Mouse (Mus musculus) regulatory T cell (primary cell): ENCODE results near the gene Hmga2.

Experiments used
- in situ Hi-C: fragments of 300-600 bp; cut with MboI, MseI; formaldehyde crosslinking; loops from one replicate; pipeline ENCODE4 v1.15.1; 2025; ENCODE audit warnings: high pct_unique_total_duplicates

Hmga2 gene

GRCm38 (mm10) chr10:120424015-120424414 lies 52.3 kb downstream of the Hmga2 start:
- in situ Hi-C loops, result no loop called here

GRCm38 (mm10) chr10:120423256-120423655 lies 53.0 kb downstream of the Hmga2 start:
- in situ Hi-C loops, result no loop called here

DNA sequence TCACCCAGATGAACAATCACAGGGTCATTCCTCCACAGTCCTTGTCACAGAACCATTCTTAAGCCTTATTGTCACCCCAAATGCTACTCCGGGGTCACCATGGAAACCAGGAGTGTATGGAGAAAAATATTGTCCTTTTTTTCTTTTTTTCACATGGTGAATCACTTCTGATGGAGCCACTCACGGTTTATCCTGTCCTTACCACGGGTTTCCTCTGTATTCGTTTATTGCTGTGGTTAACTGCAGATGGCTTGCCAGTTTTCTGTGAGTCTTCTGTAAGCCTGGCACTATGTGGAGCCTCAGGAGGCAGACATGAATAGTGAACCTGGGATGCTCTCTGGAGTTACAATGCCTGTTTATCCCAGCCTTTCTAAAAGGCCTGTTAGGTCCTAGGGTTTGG lies 53.4 kb downstream of the Hmga2 start:
- in situ Hi-C loops, result no loop called here

DNA sequence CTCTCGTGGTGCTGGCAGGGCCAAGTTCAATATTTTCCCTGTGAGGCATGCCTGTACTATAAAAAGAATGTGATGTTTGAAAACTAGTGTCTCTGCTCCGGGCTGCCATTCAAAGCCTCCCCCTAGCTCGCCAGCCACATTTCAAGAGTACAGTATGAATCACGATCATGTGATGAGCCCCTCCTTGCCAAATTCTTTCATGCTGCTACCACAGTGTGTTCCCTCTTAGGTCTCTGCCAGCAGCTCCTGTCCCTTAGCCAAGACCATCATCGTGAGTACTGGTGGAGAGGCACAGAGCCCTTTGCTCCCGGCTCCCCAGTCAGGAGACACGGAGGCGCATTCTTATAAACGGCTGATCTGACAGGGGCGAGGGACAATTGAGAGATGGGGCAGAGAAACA lies 54.2 kb downstream of the Hmga2 start:
- in situ Hi-C loops, result no loop called here

- in situ Hi-C loops, result no loop called here
These were observed 55.2 kb downstream of the Hmga2 start for GRCm38 (mm10) chr10:120420971-120421629.

DNA sequence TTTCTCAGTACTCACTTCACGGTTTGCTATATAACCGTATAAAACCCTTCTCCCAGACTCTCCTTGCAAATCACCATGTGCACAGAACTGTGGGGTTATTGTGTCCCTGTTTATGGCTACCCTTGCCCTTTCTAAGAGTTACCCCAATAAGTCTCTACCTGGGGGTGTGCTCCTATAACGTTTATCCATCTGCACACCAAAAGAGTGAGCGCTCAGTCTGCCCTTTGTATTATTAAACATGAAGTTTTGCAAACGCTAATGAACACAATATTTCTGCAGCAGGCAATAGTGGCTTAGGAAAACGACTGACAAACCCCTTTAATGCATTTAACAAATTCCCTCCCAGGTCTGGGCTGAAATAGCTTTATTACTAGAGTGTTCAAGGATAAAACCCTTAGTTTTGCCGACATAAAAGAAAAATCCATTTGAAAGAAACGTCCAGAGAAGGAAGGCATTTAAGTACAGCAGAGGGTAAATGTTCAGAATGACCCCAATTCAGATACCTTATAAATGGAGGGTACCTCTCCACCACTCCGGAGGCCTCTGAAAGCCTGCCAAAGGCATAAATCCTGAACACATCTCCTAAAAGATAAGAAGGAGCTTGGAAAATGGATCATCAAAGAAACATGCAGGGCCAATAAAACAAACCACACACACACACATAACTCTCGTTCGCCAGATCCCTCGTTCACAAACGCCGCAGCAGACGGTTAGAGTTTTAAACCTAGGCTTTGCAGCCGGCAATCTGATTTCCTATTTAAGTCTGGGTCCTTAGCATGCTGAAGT lies 57.3 kb downstream of the Hmga2 start:
- in situ Hi-C loops, result no loop called here

GRCm38 (mm10) chr10:120418211-120418610 lies 58.1 kb downstream of the Hmga2 start:
- in situ Hi-C loops, result no loop called here

- in situ Hi-C loops, result no loop called here
These were observed 58.7 kb downstream of the Hmga2 start for GRCm38 (mm10) chr10:120417488-120418118.

- in situ Hi-C loops, result no loop called here
These were observed 59.2 kb downstream of the Hmga2 start for GRCm38 (mm10) chr10:120417116-120417487.

DNA sequence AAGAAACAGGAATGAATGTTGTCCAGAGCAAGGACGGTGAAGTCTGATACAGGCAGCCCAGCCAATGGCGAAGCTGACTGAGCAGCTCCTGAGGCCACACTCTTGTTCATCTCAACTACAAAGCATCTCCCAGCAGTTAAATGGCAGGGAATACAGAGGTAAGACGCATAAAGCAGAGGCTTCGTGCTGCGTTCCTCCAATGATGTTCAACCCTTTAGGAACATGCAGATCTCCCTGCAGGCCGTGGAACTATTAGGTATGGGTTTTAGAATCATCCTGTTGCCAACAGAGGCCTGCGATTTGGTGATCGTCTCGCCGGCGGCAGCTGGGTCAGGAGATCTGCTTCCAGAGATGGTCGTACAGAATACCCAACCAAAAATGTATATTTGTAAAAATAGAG lies 59.6 kb downstream of the Hmga2 start:
- in situ Hi-C loops, result no loop called here

DNA sequence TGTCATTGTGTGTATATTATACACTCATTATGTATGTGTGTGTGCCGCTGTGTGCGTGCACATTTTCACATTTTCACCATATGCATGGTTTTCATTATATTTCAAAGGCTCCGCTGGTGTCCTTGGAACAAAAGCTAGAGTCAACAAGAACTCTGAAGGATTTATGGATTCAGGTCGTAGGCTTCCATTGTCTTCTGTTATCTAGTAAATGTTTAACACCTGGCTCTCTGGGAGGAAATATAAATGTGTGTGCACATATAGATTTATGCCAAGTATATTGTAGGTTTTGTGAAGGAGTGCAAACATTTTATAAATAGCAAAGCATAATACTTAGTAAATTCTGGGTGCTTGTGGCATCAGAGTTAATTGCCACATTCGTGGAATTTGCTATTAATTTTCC lies 64.1 kb downstream of the Hmga2 start:
- in situ Hi-C loops, result no loop called here

DNA sequence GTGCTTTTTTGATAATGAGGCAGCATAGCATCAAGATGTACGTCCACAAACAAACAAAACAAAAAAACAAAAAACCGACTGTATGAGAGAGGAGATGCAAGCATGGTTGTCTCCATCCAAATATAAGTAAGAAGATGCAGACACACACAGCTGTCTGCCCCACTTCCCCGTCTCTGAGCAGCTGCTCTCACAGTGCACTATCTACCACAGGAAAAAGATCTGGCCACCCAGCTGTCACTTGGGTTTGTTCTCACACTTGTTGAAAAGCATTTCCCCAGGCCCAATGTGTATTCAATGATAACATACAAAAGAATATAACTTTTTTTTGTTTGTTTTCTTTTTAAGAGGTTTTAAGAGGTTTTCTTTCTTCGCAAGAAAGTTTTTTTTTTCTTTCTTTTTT lies 65.3 kb downstream of the Hmga2 start:
- in situ Hi-C loops, result no loop called here

GRCm38 (mm10) chr10:120409131-120409530 lies 67.1 kb downstream of the Hmga2 start:
- in situ Hi-C loops, result no loop called here

- in situ Hi-C loops, result no loop called here
These were observed 69.0 kb downstream of the Hmga2 start for GRCm38 (mm10) chr10:120407230-120407629.

DNA sequence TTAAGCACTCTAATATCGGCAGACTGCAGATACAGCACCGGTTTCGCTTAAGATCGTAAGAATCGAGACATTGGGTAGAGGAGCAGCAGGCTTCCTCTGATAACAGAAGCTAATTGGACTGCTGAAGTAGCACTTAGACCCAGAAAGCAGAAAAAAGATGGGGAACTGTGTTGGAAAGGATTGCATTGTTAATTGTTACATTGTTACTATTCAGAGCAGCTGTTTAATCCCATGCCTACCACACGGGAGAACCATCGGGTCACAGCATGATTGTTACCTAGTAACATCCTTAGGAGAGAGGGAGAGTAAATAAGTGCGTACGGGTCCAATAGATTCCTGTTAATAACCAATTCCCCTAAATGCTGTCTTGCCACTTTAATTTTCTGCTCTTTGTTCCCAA lies 70.2 kb downstream of the Hmga2 start:
- in situ Hi-C loops, result no loop called here

GRCm38 (mm10) chr10:120405322-120405721 lies 70.9 kb downstream of the Hmga2 start:
- in situ Hi-C loops, result no loop called here

- in situ Hi-C loops, result no loop called here
These were observed 73.3 kb downstream of the Hmga2 start for GRCm38 (mm10) chr10:120402966-120403365.

GRCm38 (mm10) chr10:120401787-120402186 lies 74.5 kb downstream of the Hmga2 start:
- in situ Hi-C loops, result no loop called here

DNA sequence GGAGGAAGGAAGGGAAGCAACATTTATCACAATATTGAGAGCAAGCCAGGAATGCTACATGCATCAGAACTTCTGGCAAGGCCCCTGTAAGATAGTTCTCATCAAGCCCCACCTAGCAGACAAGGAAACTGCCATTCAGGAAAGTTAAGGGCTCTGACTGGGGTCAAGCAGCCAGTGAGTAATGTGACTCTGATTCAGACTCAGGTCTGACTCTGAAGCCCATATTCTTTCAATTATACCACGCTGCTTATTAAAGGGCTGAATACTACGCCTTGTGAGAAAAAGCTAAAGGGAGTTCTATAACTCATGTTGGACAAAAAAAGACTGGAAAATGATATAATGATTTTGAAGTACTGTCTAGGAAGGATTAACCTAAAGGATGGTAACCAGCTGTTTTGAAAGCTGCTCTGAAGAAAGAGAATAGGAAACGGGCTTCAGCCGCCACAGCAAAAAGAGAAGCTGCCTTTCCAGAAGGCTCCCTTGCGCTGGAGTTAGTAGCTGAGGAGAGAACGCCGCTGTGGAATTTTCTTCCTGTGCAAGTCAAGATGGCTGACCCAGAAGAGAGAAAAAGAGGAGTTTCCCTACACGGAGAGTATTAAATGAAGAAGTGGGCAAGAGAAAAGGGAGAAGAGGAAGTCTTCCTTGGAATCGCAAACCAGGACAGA lies 76.3 kb downstream of the Hmga2 start:
- in situ Hi-C loops, result no loop called here

- in situ Hi-C loops, result no loop called here
These were observed 77.5 kb downstream of the Hmga2 start for GRCm38 (mm10) chr10:120398745-120399144.

DNA sequence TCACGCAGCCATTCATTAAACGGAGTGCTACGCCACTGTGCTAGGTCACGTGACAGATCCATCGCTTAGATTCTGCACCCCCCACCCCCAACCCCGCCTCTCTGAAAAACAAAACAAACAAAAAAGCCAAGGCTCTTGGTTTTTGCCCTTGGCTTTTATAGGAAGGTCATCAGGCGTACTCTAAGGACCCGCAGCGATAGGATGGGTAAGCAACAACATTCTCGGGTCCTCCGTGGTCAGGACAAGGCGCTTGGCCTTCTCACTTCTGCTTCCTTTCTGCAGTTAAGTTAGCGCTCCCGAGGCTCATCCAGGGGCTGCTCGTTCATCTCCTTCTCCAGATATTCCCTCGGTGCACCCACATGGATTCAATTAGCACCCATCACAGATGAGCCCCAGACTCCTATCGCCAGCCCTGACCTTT lies 79.0 kb downstream of the Hmga2 start:
- in situ Hi-C loops, result no loop called here

GRCm38 (mm10) chr10:120395550-120395949 lies 80.7 kb downstream of the Hmga2 start:
- in situ Hi-C loops, result no loop called here
